Mouse (Mus musculus): ENCODE data around the gene Tle1. TPM values are rescaled to one million over a fixed set of nuclear protein-coding genes. Genes with fewer than 3 reads are reported as not detected.

Gene Tle1
- 5.2 and 5.8 TPM in 2 replicates for polyA plus RNA-seq (2011; ENCODE audit: insufficient read depth, insufficient read length, low replicate concordance, missing spikeins)

DNA sequence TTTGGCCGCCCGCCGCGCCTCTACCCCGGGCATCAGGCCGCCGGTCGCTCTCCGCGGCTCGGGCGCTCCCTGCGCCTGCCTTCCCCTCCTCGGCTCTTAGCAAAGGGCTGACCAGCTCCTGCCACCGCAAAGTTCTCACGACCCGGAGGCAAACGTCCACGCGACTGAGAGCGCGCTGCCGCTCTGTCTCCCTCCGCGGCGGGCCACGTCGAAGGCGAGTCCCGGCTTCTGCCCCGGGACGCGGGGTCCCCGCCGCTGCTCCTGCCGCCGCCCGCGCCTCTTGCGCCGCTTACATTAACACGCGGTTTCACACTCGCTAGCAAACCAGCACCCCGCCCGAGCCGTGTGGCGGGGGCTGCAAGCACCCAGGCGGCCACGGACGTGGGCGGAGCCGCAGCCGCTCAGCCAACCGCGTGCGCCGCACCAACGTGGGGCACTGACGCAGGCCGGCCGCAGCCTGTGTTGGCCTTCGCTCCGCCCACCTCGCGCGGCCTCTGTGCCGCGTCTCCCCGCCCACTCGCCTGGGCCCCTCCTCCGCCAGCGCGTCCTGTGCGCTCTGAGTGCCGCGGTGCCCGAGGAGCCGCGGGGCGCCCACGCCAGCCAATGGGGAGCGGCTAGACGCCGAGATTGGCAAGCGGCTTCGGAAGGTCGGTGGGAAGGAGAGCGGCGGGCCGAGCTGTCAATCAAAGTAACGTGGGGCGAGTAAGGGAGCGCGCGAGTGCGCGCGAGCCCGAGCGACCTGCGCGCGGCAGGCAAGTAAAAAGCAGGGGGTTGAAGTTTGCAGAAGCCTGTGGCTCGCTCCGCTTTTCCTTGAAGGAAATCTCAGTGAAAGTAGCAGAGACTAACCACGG lies at the start of gene Tle1:
Gene Tle1 (minus strand): TSS at position 361 of the 851 bp plus-strand sequence.
- Histone ChIP-seq H3K4me3 (replicated peaks; ENCODE audit: control insufficient read depth, low read depth, low read length) (peak within 1 kb of the TSS; percentile 66), H3K4me1 (ENCODE audit: control insufficient read depth, insufficient read depth, low read length) (no peaks in the 10 kb centered on the region), H3K27ac (ENCODE audit: control insufficient read depth, insufficient read depth, low read depth, low read length, poor library complexity) (peak within 1 kb of the TSS; percentile 91)
- WGBS = under 1% methylated on average over 107 of the region's 107 CpGs
- TF ChIP-seq CTCF (IDR thresholded peaks at IDR 0.05; ENCODE audit: control insufficient read depth, insufficient read depth, low read length) (no peak), POLR2A (IDR thresholded peaks at IDR 0.05; ENCODE audit: borderline replicate concordance, control insufficient read depth, low read depth, low read length) (0 out of 2 replicates have a peak, but pooled peaks have one; percentile 47)

- WGBS = 69% methylated on average over 4 of the region's 4 CpGs
- TF ChIP-seq POLR2A (IDR thresholded peaks at IDR 0.05; ENCODE audit: borderline replicate concordance, control insufficient read depth, low read depth, low read length) (no peak), CTCF (IDR thresholded peaks at IDR 0.05; ENCODE audit: control insufficient read depth, insufficient read depth, low read length) (no peak)
- H3K27ac ChIP-seq (ENCODE audit: control insufficient read depth, insufficient read depth, low read depth, low read length, poor library complexity) = no peak overlapping the region
- H3K4me3 ChIP-seq (replicated peaks; ENCODE audit: control insufficient read depth, low read depth, low read length) = no peak overlapping the region
- no peaks in the 10 kb centered on the region for H3K4me1 ChIP-seq (ENCODE audit: control insufficient read depth, insufficient read depth, low read length)
Observed at GRCm38 (mm10) chr4:72233584-72234219, 33.0 kb upstream of the Tle1 start.

GRCm38 (mm10) chr4:72232206-72232605 lies 31.5 kb upstream of the Tle1 start:
- TF ChIP-seq CTCF (IDR thresholded peaks at IDR 0.05; ENCODE audit: control insufficient read depth, insufficient read depth, low read length) (no peak), POLR2A (IDR thresholded peaks at IDR 0.05; ENCODE audit: borderline replicate concordance, control insufficient read depth, low read depth, low read length) (no peak)
- Histone ChIP-seq H3K4me3 (replicated peaks; ENCODE audit: control insufficient read depth, low read depth, low read length) (no peak overlapping the region), H3K27ac (ENCODE audit: control insufficient read depth, insufficient read depth, low read depth, low read length, poor library complexity) (no peak overlapping the region), H3K4me1 (ENCODE audit: control insufficient read depth, insufficient read depth, low read length) (no peaks in the 10 kb centered on the region)
- WGBS = 23% methylated on average over 3 of the region's 3 CpGs

DNA sequence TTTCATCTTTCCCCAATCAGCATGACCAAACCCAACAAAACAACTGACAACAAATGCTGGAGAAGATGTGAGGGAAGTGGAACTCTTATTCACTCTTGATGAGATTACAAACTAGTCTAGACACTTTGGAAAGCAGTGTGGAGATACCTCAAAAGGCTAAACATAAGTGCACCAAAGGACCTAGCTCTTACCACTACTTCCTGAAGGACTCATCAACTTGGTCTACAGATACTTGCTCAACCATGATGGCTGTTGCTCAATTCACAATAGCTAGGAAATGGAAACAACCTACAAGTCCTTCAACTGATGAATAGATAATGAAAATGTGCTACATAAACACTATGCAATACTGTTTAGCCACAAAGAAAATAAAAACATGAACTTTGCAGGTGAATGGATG lies 30.1 kb upstream of the Tle1 start:
- Histone ChIP-seq H3K27ac (ENCODE audit: control insufficient read depth, insufficient read depth, low read depth, low read length, poor library complexity) (no peak overlapping the region), H3K4me3 (replicated peaks; ENCODE audit: control insufficient read depth, low read depth, low read length) (no peak overlapping the region), H3K4me1 (ENCODE audit: control insufficient read depth, insufficient read depth, low read length) (no peaks in the 10 kb centered on the region)
- no peak for TF ChIP-seq CTCF (IDR thresholded peaks at IDR 0.05; ENCODE audit: control insufficient read depth, insufficient read depth, low read length)
- no peak for TF ChIP-seq POLR2A (IDR thresholded peaks at IDR 0.05; ENCODE audit: borderline replicate concordance, control insufficient read depth, low read depth, low read length)

DNA sequence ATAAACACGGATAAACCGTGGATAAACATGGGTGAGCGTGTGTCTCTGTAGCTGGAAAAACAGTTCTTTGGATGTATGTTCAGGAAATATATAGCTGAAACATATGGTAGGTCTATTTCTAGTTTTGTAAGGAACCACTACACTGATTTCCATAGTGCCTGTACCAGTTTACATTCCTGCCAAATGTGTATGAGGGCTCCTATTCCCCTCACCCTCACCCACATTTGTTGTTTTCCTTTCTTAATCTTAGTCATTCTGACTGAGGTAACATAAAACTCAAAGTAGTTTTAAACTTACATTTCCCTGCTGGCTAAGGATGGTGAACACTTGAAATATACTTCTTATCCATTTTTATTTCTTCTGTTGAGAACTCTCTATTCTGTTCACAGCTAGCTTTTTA lies 20.9 kb upstream of the Tle1 start:
- H3K4me1 ChIP-seq (ENCODE audit: control insufficient read depth, insufficient read depth, low read length) = no peaks in the 10 kb centered on the region
- no peak overlapping the region for H3K27ac ChIP-seq (ENCODE audit: control insufficient read depth, insufficient read depth, low read depth, low read length, poor library complexity)
- TF ChIP-seq CTCF (IDR thresholded peaks at IDR 0.05; ENCODE audit: control insufficient read depth, insufficient read depth, low read length) (no peak), POLR2A (IDR thresholded peaks at IDR 0.05; ENCODE audit: borderline replicate concordance, control insufficient read depth, low read depth, low read length) (no peak)
- no peak overlapping the region for H3K4me3 ChIP-seq (replicated peaks; ENCODE audit: control insufficient read depth, low read depth, low read length)
- 79% methylated on average over 3 of the region's 3 CpGs for WGBS

GRCm38 (mm10) chr4:72204420-72205045 lies 3.8 kb upstream of the Tle1 start:
- no peak for TF ChIP-seq POLR2A (IDR thresholded peaks at IDR 0.05; ENCODE audit: borderline replicate concordance, control insufficient read depth, low read depth, low read length)
- no peak for TF ChIP-seq CTCF (IDR thresholded peaks at IDR 0.05; ENCODE audit: control insufficient read depth, insufficient read depth, low read length)
- no peaks in the 10 kb centered on the region for H3K4me1 ChIP-seq (ENCODE audit: control insufficient read depth, insufficient read depth, low read length)
- H3K27ac ChIP-seq (ENCODE audit: control insufficient read depth, insufficient read depth, low read depth, low read length, poor library complexity) = no peak overlapping the region
- H3K4me3 ChIP-seq (replicated peaks; ENCODE audit: control insufficient read depth, low read depth, low read length) = no peak overlapping the region
- WGBS = 28% methylated on average over 6 of the region's 6 CpGs

GRCm38 (mm10) chr4:72201521-72201991 lies 837 bp upstream of the Tle1 start:
- H3K4me3 ChIP-seq (replicated peaks; ENCODE audit: control insufficient read depth, low read depth, low read length) = peak overlapping the region; percentile 66
- under 1% methylated on average over 24 of the region's 24 CpGs for WGBS
- no peak for TF ChIP-seq CTCF (IDR thresholded peaks at IDR 0.05; ENCODE audit: control insufficient read depth, insufficient read depth, low read length)
- TF ChIP-seq POLR2A (IDR thresholded peaks at IDR 0.05; ENCODE audit: borderline replicate concordance, control insufficient read depth, low read depth, low read length) = no peak
- H3K4me1 ChIP-seq (ENCODE audit: control insufficient read depth, insufficient read depth, low read length) = no peaks in the 10 kb centered on the region
- no peak overlapping the region; the same call in 1 of the 2 replicates for H3K27ac ChIP-seq (ENCODE audit: control insufficient read depth, insufficient read depth, low read depth, low read length, poor library complexity)

Measured in bone marrow, adult 2 months (tissue).